Mouse (Mus musculus) hindbrain, embryonic 14.5 days (tissue): ENCODE measurements around the gene Slain2. TPM values are rescaled to one million over a fixed set of nuclear protein-coding genes. Genes with fewer than 3 reads are reported as not detected.

Experiments
- ATAC-seq: fragments of 200-750 bp; cut with Nextera tagmentation; 2 replicates; pipeline ENCODE4 v1.8.0; 2017; ENCODE audit warnings: moderate number of reproducible peaks, mild to moderate bottlenecking, moderate TSS enrichment, moderate library complexity; ENCODE audit not compliant: low FRiP score
- DNase-seq: peaks from one replicate; pipeline ENCODE4 v3.0.0-alpha.2; 2015; ENCODE audit warnings: low spot score
- H3K27ac ChIP-seq: fragments of 300-500 bp; sonication (generic); 2 replicates; pipeline ENCODE4 v1.5.1; 2014; ENCODE audit warnings: mild to moderate bottlenecking, moderate library complexity
- H3K27me3 ChIP-seq: fragments of 300-500 bp; sonication (generic); 2 replicates; pipeline ENCODE4 v1.6.1; 2014; ENCODE audit warnings: mild to moderate bottlenecking, low read length, mixed read lengths; ENCODE audit not compliant: control insufficient read depth, insufficient read depth
- H3K36me3 ChIP-seq: fragments of 300-500 bp; sonication (generic); replicated peaks from 2 replicates; pipeline ENCODE4 v1.6.1; 2014; ENCODE audit not compliant: control insufficient read depth, insufficient read depth
- H3K4me1 ChIP-seq: fragments of 300-500 bp; sonication (generic); replicated peaks from 2 replicates; pipeline ENCODE4 v1.6.1; 2014; ENCODE audit warnings: antibody characterized with exemption, low read length, mixed read lengths; ENCODE audit not compliant: control insufficient read depth, insufficient read depth
- H3K4me2 ChIP-seq: fragments of 300-500 bp; sonication (generic); replicated peaks from 2 replicates; pipeline ENCODE4 v1.6.1; 2014; ENCODE audit warnings: mild to moderate bottlenecking, moderate library complexity
- H3K4me3 ChIP-seq: fragments of 300-500 bp; sonication (generic); replicated peaks from 2 replicates; pipeline ENCODE4 v1.5.1; 2014; ENCODE audit warnings: mild to moderate bottlenecking, low read length
- H3K9ac ChIP-seq: fragments of 300-500 bp; sonication (generic); 2 replicates; pipeline ENCODE4 v1.6.1; 2014
- H3K9me3 ChIP-seq: fragments of 300-500 bp; sonication (generic); 2 replicates; pipeline ENCODE4 v1.6.1; 2016; ENCODE audit warnings: low read length; ENCODE audit not compliant: control insufficient read depth
- WGBS: fragments of 180-500 bp; shearing (Covaris S2); extraction: QIAGEN DNeasy Blood & Tissue Kit; methylation state at CpG from one replicate; pipeline ENCODE4 v1.1.7; 2014; 5-methylcytosine and 5-hydroxymethylcytosine counted together
- polyA plus RNA-seq: library from polyadenylated mRNA; unstranded; fragments of >200 nt; fragmentation: Nextera tagmentation; extraction: Ambion mirVana; gene quantifications from 2 replicates; pipeline ENCODE4 v1.2.1, GENCODE M21; 2014

The Slain2 gene
- polyA plus RNA-seq, 1 experiment from 2014 or later, result 24.6 TPM

- no peaks in the 10 kb centered on the region for H3K4me1 ChIP-seq
- no peak for DNase-seq
- H3K4me2 ChIP-seq, result no peak overlapping the region
- no peak for ATAC-seq
- H3K9ac ChIP-seq, result no peak overlapping the region
- no peaks in the 10 kb centered on the region for H3K9me3 ChIP-seq
- H3K4me3 ChIP-seq, result no peak overlapping the region
- H3K27ac ChIP-seq, result no peak overlapping the region
- WGBS, result 90% methylated on average over 3 of the region's 3 CpGs
- no peaks in the 10 kb centered on the region for H3K27me3 ChIP-seq
- H3K36me3 ChIP-seq, result peaks cover 44% of the 10 kb centered on the region
Measured at GRCm38 (mm10) chr5:72965706-72966105, 51.6 kb downstream of the Slain2 start.

DNA sequence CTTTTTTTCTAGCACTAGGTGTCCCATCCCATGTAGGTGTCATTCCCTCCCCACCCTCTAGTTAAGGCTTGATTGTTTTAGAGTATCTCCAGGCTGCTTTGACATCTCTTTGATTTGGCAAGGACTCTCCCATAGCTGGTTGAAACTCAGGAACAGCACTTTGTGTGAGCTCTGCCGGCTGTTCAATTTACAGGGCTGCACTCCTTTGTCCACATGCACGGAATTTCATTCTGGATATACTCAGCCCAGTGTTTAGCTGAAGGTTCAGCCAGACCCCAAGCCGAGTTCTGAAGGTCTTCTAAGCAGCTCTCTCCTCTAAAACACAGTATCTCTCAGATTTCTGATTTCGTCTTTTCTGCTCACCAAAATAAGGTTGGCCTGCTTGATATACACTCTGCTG, 58.3 kb downstream of the Slain2 start:
- Histone ChIP-seq H3K9me3 (no peaks in the 10 kb centered on the region), H3K36me3 (peaks cover 58% of the 10 kb centered on the region), H3K27me3 (no peaks in the 10 kb centered on the region), H3K4me2 (no peak overlapping the region), H3K27ac (no peak overlapping the region), H3K9ac (no peak overlapping the region), H3K4me3 (no peak overlapping the region), H3K4me1 (no peaks in the 10 kb centered on the region)
- DNase-seq (no peak), ATAC-seq (no peak)
- 71% methylated on average over 4 of the region's 4 CpGs for WGBS

DNA sequence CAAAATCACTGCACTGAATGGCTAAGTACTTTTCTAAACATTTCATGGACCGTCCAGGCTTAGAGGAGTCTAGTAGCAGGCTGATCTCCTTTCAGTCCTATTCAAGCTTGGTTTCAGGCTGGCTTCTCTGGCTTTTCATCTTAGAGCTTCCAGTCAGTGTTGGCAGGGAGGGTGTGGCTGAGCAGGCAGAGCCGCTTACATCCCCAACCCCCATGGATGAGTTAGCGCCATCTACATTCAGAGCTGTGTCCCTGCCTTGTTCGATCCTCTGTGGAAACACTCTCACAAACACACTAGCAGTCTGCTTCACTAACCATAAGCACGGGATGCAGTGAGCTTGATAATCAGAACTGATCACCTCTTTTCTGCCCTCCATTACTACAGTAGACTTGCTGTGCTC, 58.8 kb downstream of the Slain2 start:
- H3K27ac ChIP-seq, result no peak overlapping the region
- H3K4me2 ChIP-seq, result no peak overlapping the region
- H3K4me3 ChIP-seq, result no peak overlapping the region
- H3K9me3 ChIP-seq, result no peaks in the 10 kb centered on the region
- H3K36me3 ChIP-seq, result peaks cover 59% of the 10 kb centered on the region
- ATAC-seq (no peak), DNase-seq (no peak)
- H3K27me3 ChIP-seq, result no peaks in the 10 kb centered on the region
- no peak overlapping the region for H3K9ac ChIP-seq
- WGBS, result 58% methylated on average over 5 of the region's 5 CpGs
- H3K4me1 ChIP-seq, result no peaks in the 10 kb centered on the region

GRCm38 (mm10) chr5:72974602-72975001, 60.5 kb downstream of the Slain2 start, which contains the start of gene Gm10135:
Gm10135 (minus strand) TSS chr5:72974702.
- ATAC-seq (no peak), DNase-seq (no peak)
- WGBS, result 95% methylated on average over 7 of the region's 7 CpGs
- H3K9ac ChIP-seq, result no peak within 1 kb of the TSS
- H3K9me3 ChIP-seq, result no peaks in the 10 kb centered on the region
- H3K27ac ChIP-seq, result no peak within 1 kb of the TSS
- H3K4me2 ChIP-seq, result no peak within 1 kb of the TSS
- no peaks in the 10 kb centered on the region for H3K4me1 ChIP-seq
- no peaks in the 10 kb centered on the region for H3K27me3 ChIP-seq
- H3K4me3 ChIP-seq, result no peak within 1 kb of the TSS
- peaks cover 45% of the 10 kb centered on the region for H3K36me3 ChIP-seq

DNA sequence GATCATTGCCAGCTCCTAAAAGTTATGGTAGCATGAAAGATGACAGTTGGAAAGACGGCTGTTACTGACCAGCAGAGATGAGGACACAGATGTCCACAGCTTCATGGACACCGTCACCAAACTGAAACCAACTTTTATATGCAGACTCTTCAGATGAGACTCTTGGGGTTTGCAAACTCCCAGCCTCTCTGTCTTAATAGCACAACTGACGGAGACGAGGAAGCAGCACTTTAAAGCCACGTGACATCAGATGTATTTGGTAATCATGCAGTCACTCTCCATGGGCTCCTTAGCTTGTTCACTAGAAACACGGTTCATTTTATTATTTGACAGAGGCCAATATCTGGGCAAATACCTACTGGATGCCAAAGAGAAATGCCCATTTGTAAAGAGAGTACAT, 61.9 kb downstream of the Slain2 start:
- Histone ChIP-seq H3K4me3 (no peak overlapping the region), H3K9me3 (no peaks in the 10 kb centered on the region), H3K27ac (no peak overlapping the region), H3K4me1 (no peaks in the 10 kb centered on the region), H3K27me3 (no peaks in the 10 kb centered on the region), H3K9ac (no peak overlapping the region), H3K36me3 (peaks cover 53% of the 10 kb centered on the region), H3K4me2 (no peak overlapping the region)
- ATAC-seq (no peak), DNase-seq (no peak)
- 90% methylated on average over 6 of the region's 6 CpGs for WGBS

DNA sequence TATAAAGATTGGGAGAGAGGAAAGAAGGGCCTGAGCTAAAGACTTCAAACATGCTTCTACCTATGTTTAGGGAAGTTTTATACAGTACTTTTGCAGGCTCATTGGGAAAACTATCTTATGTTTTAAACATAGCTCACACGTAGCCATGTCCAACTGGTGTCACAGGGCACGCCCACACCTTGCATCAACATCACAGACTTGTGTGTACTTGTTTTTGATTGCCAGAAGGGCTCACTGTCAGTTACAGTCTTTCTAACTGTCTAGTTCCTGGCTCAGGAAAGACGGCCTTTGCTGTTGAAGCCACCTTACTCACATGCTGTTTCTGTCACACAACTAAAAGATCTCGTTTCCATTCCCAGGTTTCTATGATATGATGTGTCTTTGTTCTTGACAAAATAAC, 62.4 kb downstream of the Slain2 start:
- H3K27ac ChIP-seq, result no peak overlapping the region
- ATAC-seq, result no peak
- H3K36me3 ChIP-seq, result peaks cover 56% of the 10 kb centered on the region

DNA sequence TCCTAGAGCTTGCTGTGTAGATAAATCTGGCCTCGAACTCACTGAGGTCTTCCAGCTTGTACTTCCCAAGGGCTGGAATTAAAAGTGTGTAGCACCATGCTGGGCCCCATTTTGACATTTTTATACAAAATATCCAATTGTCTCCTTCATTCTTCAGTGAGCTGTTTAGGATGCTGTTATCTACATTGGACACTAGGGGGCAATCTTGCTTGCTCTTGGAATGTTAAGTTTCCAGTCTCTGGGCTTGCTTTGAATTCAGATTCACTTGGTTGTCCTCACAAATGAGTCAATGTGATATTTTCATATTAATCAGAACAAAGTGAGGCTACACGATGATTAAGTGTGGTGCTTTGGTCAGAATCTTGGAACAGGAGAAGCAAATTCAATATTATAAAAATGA, 70.0 kb downstream of the Slain2 start:
- H3K9ac ChIP-seq, result no peak overlapping the region
- H3K9me3 ChIP-seq, result no peaks in the 10 kb centered on the region
- no peaks in the 10 kb centered on the region for H3K4me1 ChIP-seq
- DNase-seq (peak; percentile 82), ATAC-seq (no peak)
- peaks cover 12% of the 10 kb centered on the region for H3K36me3 ChIP-seq
- H3K4me3 ChIP-seq, result no peak overlapping the region
- 8% methylated on average over 2 of the region's 2 CpGs for WGBS
- H3K27ac ChIP-seq, result no peak overlapping the region
- no peaks in the 10 kb centered on the region for H3K27me3 ChIP-seq
- H3K4me2 ChIP-seq, result no peak overlapping the region

More for the DNA sequence above, 62.4 kb downstream of the Slain2 start:
- no peak for DNase-seq
- no peak overlapping the region for H3K9ac ChIP-seq
- no peaks in the 10 kb centered on the region for H3K27me3 ChIP-seq
- H3K4me3 ChIP-seq, result no peak overlapping the region
- no peak overlapping the region for H3K4me2 ChIP-seq
- H3K4me1 ChIP-seq, result no peaks in the 10 kb centered on the region
- WGBS, result 91% methylated on average over 4 of the region's 4 CpGs
- H3K9me3 ChIP-seq, result no peaks in the 10 kb centered on the region

DNA sequence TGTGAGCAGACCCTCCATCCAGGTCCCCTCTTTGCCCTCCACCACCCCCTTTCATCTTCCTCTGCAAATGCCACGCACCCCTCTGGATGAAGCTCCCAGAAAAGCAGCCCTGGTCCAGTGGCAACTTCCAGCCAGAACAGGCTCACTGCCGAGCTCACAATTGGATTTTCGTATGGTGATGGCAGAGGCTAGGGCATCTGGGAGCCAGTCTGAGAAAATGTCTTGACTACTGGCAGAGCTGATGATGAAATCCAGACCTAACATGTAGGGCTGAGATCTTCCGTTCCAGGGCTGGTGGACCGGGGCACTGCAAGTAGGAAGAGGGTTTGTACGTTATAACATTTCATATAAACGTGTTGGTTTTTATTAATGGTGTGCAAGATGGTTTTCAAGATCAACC, 73.7 kb downstream of the Slain2 start:
- H3K4me2 ChIP-seq, result no peak overlapping the region
- no peak overlapping the region for H3K4me3 ChIP-seq
- no peak overlapping the region for H3K27ac ChIP-seq
- no peaks in the 10 kb centered on the region for H3K36me3 ChIP-seq
- ATAC-seq, result no peak
- H3K9ac ChIP-seq, result no peak overlapping the region
- DNase-seq, result no peak
- H3K27me3 ChIP-seq, result no peaks in the 10 kb centered on the region
- no peaks in the 10 kb centered on the region for H3K9me3 ChIP-seq
- 93% methylated on average over 7 of the region's 7 CpGs for WGBS
- H3K4me1 ChIP-seq, result no peaks in the 10 kb centered on the region

DNA sequence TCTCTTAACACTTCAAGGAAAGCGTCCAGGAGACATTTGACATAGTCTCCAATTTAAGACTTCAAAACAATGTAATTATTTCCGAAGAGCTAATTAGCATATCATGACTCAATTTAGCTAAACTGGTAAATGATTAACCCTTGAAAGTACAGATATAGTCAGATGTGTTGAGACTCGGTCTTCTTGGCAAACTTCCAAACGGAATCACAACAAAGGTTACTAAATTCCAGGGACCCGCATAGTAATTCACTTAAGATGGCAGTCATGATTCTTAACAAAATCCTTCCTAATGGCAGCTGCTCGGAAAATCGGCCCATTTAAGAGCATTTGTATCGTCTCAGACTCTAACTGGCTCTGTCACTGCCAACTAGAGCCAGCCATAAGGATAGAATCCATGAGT, 75.7 kb downstream of the Slain2 start:
- Histone ChIP-seq H3K9ac (no peak overlapping the region), H3K27ac (no peak overlapping the region), H3K9me3 (no peaks in the 10 kb centered on the region), H3K27me3 (no peaks in the 10 kb centered on the region), H3K4me1 (no peaks in the 10 kb centered on the region), H3K4me2 (no peak overlapping the region), H3K4me3 (no peak overlapping the region), H3K36me3 (no peaks in the 10 kb centered on the region)
- no peak for DNase-seq
- WGBS, result 63% methylated on average over 8 of the region's 8 CpGs
- no peak for ATAC-seq

- Histone ChIP-seq H3K36me3 (no peaks in the 10 kb centered on the region), H3K27me3 (no peaks in the 10 kb centered on the region), H3K27ac (no peak overlapping the region), H3K9ac (no peak overlapping the region), H3K4me1 (peaks cover 5% of the 10 kb centered on the region; the same call in 1 of the 2 replicates), H3K4me2 (no peak overlapping the region), H3K4me3 (no peak overlapping the region), H3K9me3 (no peaks in the 10 kb centered on the region)
- DNase-seq (no peak), ATAC-seq (no peak)
- 100% methylated on average over 1 of the region's 1 CpGs for WGBS
Measured at GRCm38 (mm10) chr5:72992474-72992873, 78.4 kb downstream of the Slain2 start.
